Mouse (Mus musculus): Measurements from ENCODE around the gene Tmem109.

DNA sequence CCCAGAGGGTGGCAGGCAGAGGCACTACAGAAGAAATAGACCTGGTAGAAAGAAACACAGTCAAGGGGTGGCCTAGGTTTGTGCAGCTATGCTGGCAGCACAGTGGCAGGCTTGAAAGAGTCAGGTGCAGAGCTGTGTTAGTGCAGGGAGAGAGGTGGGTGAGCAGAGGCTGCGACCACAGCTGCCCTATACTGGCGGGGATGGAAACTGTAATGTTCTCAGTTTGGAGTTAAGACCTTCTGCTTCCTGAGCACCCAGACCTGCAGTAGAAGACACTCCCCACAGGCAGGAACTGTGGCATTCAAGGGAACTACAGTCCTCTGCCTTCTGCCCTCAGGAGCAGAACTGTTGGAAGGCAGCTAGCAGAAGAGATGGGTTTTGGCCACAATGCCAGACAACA is 33.1 kb upstream of the Tmem109 start:
- TF ChIP-seq POLR2A (IDR thresholded peaks at IDR 0.05; ENCODE audit: control insufficient read depth, extremely low read depth, insufficient read depth, low read length, poor library complexity) = no peak
- no peak for TF ChIP-seq CTCF (IDR thresholded peaks at IDR 0.05; ENCODE audit: borderline replicate concordance, control insufficient read depth, extremely low read depth, insufficient read depth, low read length, poor library complexity)
